Mouse (Mus musculus) c-Kit-positive CD71-positive TER-119-positive erythroid progenitor cells, embryonic 14.5 days (primary cell): ENCODE measurements at regions not wholly inside any gene's neighbourhood (a gene's known extent, or its start where the extent isn't known, plus 50 kb on each side); places are given as distances from the start of the nearest gene placed in this dataset.

Experiments used
- DNase-seq: peaks from one replicate; pipeline ENCODE4 v3.0.0-alpha.2; 2013; ENCODE audit warnings: low spot score

DNA sequence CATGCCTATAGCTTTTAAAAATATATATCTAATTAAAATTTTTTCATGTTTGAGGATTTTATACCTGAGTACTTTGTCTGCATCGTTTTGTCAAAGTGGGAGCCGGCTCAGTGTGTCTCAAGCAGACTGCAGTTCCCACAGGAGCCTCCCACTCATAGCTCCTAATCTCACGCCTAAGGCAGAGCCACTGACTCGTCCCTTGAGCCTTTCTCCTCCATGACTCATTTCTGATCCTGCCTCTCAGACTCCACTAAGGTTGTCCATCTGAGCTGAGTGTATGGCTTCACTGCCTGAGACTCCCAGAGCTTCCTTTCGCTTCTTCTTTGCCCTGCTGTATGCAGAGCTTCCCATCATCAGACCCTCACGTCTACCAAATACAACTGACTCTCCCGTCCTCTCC, 98.8 kb downstream of the Efnb2 start:
- no peak for DNase-seq

- no peak for DNase-seq
Observed at GRCm38 (mm10) chr8:8558050-8558449, 103.0 kb downstream of the Efnb2 start.

- DNase-seq, result no peak
Observed at GRCm38 (mm10) chr8:8556152-8556551, 104.9 kb downstream of the Efnb2 start.

GRCm38 (mm10) chr8:8554691-8555090, 106.4 kb downstream of the Efnb2 start:
- no peak for DNase-seq

- DNase-seq, result no peak
Observed at GRCm38 (mm10) chr8:8552779-8553178, 108.3 kb downstream of the Efnb2 start.

DNA sequence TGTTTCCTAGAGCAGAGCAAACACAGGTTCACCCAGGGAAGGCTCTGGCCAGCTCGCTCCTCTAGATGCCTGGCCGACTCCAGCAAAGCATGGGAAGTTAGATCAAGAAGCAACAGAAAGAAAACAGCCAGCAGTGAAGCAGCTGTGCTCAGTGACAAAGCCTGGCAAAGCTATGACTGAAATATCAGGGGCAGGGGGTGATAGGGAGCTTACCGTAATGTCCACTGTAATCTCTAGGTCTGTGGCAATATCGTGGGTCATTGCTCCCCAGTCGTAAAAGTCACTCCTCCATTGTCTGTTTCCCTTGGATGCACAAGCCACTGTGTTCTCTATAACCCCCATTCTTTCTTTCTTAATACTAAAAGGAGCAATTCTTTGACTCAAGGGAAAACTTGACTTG, 124.4 kb downstream of the Efnb2 start:
- DNase-seq, result no peak

DNA sequence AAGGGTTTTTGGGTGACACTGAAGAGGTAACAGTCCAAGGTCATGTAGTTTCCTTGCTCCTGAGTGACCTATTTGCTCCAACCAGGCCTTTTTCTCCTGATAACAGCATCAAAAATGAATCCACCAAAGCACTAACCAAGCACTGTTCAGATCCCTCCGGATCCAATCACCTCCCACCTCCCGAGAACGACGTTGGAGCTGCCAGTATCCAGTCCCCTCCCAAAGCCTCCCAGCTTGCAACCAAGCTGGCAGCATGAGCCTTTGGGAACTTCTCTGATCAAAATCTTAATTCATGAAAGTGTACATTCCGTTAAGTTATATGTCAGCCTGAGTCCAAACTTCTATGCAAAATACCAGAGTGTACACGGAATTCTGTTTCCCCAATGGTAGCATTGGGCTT, 126.3 kb downstream of the Efnb2 start:
- DNase-seq, result no peak

GRCm38 (mm10) chr8:8532907-8533306, 128.1 kb downstream of the Efnb2 start:
- no peak for DNase-seq

DNA sequence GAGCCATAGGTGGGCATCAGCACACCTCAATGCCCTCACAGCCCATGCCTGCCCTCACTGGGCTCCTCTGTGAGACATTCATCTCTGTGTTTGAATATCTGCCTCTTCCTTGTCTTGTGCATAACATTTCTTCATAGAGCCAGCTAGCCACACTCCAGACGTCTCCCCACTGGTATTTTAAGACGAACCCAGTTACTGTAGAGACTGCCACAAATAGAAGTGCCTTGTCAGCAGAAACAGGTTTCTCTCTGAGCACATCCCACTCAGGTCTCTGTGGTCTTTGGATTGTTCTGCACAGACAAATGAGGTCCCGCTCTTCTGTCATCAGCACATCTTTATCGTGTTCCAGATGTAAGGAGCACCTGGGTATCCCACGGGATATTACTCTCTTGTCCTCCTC, 130.5 kb downstream of the Efnb2 start:
- no peak for DNase-seq

DNA sequence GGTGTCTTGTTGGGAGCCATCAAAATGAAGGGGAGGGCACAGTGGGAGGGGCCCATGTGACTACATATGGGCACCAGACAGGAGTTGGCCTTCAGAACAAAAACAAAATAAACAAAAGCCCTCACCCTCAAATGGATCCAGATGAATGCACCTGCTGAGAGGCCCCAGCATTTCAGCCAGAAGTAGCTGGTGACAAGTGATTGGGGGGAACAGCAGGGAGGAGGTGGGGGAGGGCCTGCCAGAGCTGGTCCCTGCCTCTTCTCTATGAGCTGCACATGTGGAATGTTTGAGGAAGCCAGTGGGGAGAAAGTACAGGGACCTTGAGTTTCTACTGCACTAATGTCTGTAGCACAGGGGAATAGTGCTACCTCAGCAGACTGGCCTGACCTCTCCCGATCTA, 139.5 kb downstream of the Efnb2 start:
- no peak for DNase-seq

- no peak for DNase-seq
Observed at GRCm38 (mm10) chr8:8519772-8520191, 141.3 kb downstream of the Efnb2 start.

DNA sequence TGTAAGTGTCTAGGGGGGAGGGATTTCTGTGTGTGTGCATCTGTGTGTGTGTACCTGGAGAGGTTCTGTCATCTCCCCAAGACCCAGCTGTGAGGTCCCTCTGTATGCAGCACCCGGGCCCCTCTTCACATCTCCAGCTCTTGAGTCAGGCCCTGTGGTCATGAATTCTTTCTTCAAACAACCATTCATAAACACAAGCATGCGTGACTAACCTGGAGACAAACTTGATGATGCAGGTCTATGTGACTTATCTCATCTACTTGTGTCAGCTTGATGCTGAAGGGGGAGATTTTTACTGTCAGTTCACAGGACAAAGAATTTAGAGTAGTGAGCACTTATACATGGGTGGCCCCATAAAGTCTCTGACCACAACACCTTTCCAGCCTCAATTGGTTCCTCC, 143.4 kb downstream of the Efnb2 start:
- no peak for DNase-seq

GRCm38 (mm10) chr8:8516272-8516671, 144.8 kb downstream of the Efnb2 start:
- DNase-seq, result no peak

DNA sequence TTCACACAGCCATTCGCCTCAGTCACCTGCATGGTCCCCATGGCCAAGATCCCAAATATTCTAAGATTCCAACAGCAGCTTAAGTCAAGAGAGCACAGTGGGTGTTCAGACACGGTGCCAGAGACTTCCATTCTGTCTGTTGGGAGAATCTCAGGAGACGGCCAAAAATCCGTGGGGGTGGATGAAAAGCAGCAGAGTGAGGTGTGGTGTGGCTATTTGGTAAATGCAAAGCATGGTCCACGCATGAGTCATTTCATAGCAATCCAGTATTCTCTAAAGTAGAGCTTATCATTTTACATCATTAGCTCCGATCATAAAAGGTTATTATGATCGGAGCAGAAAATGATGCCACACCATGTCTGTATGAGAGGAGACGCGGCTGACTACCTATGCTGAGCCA, 161.1 kb downstream of the Efnb2 start:
- no peak for DNase-seq

- no peak for DNase-seq
Observed at GRCm38 (mm10) chr8:8498753-8499152, 162.3 kb downstream of the Efnb2 start.

DNA sequence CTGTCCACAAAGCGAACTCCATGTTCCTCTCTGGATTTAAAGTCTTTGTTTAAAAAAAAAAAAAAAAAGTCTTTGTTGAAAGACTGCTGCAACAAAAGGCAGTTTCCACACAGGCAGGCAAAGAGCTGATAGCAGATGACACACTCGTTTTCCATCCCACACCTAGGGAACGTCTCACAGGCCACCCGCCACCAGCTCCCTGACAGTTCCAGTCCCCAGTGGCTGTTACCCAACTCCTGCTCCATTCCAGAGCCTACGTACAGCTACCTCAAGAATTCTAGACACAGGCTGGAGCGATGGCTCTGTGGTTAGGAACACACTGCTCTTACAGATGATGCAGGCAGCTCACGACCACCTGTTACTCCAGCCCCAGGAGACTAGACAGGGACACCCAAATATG, 165.6 kb downstream of the Efnb2 start:
- DNase-seq, result no peak

DNA sequence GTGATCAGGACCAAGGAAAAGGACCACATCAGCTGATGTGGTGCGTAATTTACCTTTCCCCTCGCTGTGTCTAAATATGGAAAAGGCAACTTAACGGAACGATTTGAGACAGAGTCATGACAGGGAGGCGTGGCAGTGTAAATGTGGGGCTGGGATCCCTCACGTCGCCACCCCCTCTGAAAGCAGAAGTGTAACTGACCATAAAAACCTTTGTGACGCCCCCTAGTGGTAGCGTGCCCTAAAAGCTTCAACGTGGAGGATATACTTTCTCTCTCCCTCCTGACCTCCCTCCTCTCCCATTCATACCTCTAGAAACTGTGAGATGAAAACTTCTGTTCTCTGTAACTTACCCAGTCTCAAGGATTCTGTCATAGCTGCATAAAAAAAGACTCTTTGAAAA, 166.8 kb downstream of the Efnb2 start:
- DNase-seq, result no peak

DNA sequence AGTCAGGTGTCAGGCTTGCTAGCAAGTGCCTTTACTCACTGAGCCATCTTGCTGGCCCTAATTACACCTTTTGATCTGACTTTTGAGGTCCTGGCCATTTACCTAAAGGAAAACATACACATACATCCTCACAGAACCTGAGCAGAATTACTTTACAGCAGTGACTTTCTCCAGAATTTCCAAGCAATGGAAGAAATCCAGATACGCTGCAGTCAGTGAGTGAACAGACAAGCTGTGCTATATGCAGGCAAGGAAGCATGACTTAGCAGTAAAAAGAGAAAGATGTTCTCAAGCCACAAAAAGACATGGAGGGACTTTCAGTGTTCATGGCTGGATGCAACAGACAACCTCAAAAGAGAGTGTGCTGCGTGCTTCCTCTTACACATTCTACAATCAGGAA, 169.1 kb downstream of the Efnb2 start:
- no peak for DNase-seq

DNA sequence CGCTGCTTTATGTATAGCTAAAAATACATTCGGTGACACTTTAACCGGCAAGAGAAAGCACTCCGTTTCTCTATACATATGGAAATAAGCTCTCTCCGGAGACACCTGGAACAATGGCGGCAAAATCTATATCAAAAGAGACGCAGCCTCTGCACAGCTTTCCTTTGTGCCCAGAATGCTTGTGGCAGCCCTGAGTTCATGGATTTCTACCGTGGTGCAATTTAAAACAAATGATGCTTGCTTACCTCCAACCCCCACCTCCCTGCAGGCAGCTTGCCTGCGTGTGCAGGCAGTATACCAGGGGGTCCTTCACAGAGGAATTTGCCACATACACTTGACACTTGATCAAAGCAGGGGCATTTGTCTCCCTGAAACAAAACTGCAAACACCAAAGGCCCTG, 171.3 kb downstream of the Efnb2 start:
- DNase-seq, result no peak

GRCm38 (mm10) chr8:8488695-8489571, 172.1 kb downstream of the Efnb2 start:
- DNase-seq, result peak; percentile 5

DNA sequence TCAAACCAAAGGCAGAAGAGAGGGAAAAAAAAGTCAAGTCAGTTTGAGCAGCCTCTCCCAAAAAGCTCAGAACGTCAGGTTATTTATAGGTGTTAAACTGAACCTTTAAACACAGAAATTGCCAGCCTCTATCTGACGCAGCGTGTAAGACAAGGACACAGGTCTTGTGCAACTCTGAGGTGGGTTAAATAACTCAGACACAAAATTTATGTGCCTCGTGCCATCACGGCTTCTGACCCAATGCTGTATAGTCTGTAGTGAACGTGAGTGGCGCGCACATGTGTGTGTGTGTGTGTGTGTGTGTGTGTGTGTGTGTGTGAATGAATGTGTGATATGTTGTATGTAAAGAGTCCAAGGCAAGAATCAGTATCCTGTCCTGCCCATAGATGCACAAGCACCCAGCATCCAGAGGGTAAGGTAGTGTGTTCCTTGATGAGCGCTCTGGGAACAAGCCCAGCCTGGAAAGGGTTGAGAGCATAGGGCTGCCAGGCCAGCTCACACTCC, 172.8 kb downstream of the Efnb2 start:
- DNase-seq, result no peak

DNA sequence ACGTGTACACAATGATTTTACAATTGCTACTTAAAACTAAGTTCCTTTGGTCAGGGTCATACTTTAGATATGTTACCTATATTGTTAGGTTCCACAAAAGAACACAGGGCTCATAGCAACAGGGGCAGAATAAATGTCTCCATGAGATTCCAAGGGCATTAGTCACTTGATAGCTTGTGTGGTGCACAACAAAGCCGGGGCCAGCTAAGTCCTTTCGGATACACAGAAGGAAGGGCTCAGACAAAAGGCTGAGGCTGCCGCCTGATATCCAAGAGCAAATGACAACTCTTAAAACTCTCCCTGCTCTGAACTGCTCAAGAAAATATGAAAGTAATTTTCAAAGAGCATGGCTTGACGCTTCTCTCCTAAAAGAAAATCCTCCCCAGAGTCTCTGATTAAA, 173.3 kb downstream of the Efnb2 start:
- DNase-seq, result no peak

DNA sequence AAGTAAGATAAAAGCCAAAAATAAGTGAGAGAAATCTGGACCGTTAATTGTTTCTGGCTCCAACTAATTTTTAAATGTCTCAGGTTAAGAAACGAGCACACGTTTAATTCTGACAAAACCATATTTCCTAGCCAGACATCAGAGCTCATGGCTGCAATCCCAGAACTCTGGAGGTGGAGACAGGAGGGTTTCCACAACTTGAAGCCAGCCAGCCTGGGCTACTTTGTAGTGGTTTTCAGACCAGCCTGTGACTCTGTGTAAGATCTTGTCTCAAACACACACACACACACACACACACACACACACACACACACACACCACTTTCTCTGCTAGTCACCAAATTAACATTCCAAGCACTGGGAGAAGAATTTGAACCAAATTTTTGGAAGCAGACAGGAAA, 174.2 kb downstream of the Efnb2 start:
- no peak for DNase-seq

GRCm38 (mm10) chr8:8485252-8485651, 175.8 kb downstream of the Efnb2 start:
- DNase-seq, result no peak
